Mouse (Mus musculus) left cerebral cortex, postnatal 10 days (tissue): ENCODE measurements around the gene Flvcr2. TPM values are rescaled to one million over a fixed set of nuclear protein-coding genes. Genes with fewer than 3 reads are reported as not detected.

Experiments
- DNase-seq, 2 experiments: peaks; one replicate each; pipeline ENCODE4 v3.0.0; 2021 to 2022; ENCODE audit warnings: low spot score in 2 of 2, mixed read lengths in 1 of 2; ENCODE audit errors: extremely low spot score in 1 of 2
- intact Hi-C: fragments of 180-260 bp; cut with DNase I; formaldehyde crosslinking; loops from one replicate; pipeline ENCODE4 v1.15.1; 2025
- total RNA-seq, 2 experiments: library from RNA; stranded (reverse); gene quantifications; 2 replicates each; pipeline ENCODE4 v1.2.3; 2021

Flvcr2 gene
- total RNA-seq, 2 experiments from 2014 or later, result 2.5 to 3.5 TPM

GRCm38 (mm10) chr12:85728181-85728580 lies 18.2 kb upstream of the Flvcr2 start:
- intact Hi-C loops, result loop anchor here (5.0 kb wide), 1 partner anchor 51 kb away; no protein-coding TSS in a partner anchor
- DNase-seq, result no peak

- DNase-seq, result peak in 1 of 2 experiments; percentile 62
- intact Hi-C loops, result loop anchor here (5.0 kb wide), 1 partner anchor 52 kb away; no protein-coding TSS in a partner anchor
Observed at GRCm38 (mm10) chr12:85729022-85729944, 17.1 kb upstream of the Flvcr2 start.

DNA sequence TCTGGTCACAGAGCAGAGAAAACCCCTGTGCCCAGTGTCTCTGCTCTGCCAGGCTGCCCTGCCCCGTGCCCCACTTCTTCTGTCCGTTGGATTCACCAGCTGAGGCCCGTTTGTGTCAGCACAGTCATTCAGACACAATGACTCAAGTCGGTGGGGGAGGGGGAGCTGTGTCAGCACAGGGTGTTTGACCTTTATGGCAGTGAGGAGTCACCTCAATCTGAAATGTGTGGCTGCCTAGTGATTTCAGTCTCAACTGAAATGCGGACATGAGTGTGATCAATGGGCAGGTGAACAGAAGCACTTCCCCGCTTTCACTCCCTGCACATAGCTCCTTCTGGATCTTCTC lies 16.4 kb upstream of the Flvcr2 start:
- peak in 1 of 2 experiments; percentile 33 for DNase-seq
- intact Hi-C loops, result loop anchor here (5.0 kb wide), 1 partner anchor 53 kb away; no protein-coding TSS in a partner anchor

DNA sequence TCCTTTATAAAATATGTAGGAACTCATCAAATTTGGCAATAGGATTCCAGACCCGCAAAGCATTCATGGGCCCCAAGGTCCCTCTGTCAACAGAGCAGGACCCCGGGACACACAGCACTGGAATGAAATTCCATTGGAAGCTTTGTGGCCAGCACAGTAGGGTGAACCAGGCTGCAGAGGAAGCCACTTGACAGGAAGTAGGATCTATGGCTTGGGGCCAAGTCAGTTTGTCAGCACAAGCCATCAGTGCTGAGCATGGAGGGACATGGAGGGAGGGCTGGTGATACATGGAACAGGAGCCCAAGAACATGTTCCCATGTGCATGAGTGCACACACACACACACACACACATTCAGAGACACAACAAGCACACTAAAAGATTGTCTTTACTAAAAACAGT lies 10.1 kb upstream of the Flvcr2 start:
- intact Hi-C loops, result no loop called here
- peak in 1 of 2 experiments; percentile 68 for DNase-seq

DNA sequence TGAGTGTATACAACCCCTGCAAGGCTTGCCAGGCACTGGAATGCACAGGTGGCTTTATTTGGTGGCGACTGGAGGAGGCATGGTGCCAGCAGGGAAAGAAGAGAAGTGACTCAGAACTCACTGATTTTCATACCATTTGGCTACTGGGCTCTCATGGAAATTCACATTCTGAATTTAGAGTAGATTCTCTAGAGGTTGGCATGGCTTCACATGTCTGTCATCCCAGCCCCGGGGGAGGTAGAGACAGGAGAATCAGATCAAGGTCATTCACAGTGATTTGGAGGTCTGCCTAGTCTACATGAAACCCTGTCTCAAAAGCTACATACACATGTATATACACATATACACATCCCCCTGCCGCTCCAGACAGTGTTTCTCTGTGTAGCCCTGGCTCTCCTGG lies 9.4 kb upstream of the Flvcr2 start:
- intact Hi-C loops, result no loop called here
- peak in 1 of 2 experiments; percentile 24 for DNase-seq

GRCm38 (mm10) chr12:85746696-85747219 lies 419 bp downstream of the Flvcr2 start:
- peak in 1 of 2 experiments; percentile 31 for DNase-seq
- intact Hi-C loops, result loop anchor here (5.0 to 10.0 kb wide), 3 partner anchors 51 to 328 kb away; partner anchors contain the start of gene Tgfb3

DNA sequence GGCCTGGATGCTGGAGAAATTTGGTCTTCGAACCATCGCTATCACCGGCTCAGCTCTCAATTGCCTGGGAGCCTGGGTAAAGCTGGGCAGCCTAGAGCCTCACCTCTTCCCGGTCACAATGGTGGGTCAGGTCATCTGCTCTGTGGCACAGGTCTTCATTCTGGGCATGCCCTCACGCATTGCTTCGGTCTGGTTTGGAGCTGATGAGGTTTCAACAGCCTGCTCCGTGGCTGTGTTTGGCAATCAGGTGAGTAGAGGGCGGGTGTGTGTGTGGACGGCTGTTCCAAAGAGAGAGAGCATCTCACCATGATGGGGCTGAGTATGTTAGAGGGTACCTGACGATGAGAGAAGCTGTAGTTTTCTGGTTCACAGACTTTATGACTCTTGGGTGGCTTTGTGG lies 1.0 kb downstream of the Flvcr2 start:
- no peak for DNase-seq
- intact Hi-C loops, result loop anchor here (5.0 to 10.0 kb wide), 3 partner anchors 50 to 327 kb away; partner anchors contain the start of gene Tgfb3

GRCm38 (mm10) chr12:85749861-85750260 lies 3.5 kb downstream of the Flvcr2 start:
- no peak for DNase-seq
- intact Hi-C loops, result loop anchor here (5.0 to 10.0 kb wide), 3 partner anchors 47 to 325 kb away; partner anchors contain the start of gene Tgfb3

GRCm38 (mm10) chr12:85752116-85752515 lies 5.8 kb downstream of the Flvcr2 start:
- no peak for DNase-seq
- intact Hi-C loops, result no loop called here

DNA sequence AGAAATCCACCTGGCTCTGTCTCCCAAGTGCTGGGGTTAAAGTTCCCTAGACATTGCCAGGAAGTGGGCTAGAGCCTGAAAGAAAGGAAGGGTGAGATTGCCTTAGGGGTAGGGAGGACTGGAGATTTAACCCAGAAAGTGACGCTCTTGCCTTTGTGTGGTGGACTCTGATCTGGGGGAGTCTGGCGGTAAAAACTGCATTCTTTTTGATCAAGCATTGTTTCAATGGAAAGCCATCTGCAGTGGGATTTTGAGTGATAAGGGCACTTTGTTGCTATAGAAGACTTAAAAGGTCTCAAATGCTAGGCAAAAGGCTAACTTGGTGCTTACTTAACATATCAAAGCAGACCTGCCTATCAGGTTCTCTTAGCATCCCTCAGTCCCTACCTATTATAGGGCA lies 6.9 kb downstream of the Flvcr2 start:
- intact Hi-C loops, result no loop called here
- no peak for DNase-seq

DNA sequence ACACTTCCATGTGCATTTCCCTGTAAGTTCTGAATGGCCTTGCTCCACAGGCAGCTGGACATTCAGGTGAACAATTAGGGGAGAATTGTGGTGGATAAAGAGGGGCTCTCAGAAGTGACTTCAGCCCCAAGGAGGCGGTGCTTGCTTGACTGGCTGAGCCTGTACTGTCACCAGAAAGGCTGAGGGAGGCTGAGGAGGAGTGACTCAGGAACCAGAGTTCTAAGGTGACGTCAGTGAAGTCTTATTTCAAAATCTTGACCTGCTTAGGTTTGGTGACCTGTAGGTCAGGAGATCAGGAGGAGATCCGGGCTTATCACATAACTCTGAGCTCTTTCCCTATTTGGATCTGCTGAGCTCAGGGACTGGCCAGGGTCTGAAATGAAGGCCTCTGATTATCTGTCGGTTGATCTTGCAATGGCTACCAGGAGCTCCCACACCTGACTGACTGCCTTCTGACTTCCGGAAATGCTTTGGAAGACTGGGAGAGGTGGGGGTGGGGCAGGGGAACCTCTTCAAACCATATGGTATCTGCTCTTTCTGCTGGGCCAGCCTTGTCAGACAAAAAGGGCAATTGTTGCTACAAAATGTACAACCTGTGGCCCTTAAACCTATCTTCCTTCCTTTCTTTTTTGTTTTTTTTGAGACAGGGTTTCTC lies 8.4 kb downstream of the Flvcr2 start:
- DNase-seq, result no peak
- intact Hi-C loops, result no loop called here

GRCm38 (mm10) chr12:85756455-85756854 lies 10.1 kb downstream of the Flvcr2 start:
- intact Hi-C loops, result no loop called here
- no peak for DNase-seq

DNA sequence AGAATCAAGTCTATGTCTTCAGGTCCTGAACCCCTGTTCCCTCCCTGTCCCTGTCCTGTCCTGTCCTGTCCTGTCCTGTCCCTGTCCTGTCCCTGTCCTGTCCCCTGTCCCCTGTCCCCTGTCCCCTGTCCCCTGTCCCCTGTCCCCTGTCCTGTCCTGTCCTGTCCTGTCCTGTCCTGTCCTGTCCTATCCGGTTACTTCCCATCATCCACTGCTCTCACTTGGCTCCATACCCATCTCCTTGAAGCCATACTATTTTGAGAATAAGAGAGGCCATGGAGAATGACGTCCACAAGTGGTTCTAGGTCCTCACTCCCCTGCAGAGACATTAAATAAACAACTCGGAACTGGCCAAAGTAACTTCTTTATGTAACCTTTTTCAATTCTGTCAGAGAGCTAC lies 10.7 kb downstream of the Flvcr2 start:
- DNase-seq, result no peak
- intact Hi-C loops, result no loop called here

DNA sequence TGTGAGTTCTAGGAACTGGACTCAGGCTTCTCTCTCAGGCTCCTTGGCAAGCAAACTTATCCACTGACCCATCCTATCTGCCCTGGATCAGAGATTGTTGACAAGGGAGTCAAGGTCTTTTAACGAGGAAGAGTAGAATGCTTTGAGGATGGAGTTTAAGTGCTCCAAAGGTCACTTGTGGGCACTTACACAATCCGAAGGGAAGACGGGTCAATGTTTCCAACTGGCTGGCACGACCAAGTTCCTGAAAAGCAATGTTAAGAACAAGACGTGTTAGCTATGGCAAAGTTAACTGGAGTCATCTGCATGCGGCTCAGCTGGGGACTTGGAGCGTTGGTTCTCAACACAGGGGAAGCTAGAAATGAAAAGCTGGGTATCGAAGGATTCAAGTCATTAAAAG lies 12.4 kb downstream of the Flvcr2 start:
- DNase-seq, result no peak
- intact Hi-C loops, result no loop called here

DNA sequence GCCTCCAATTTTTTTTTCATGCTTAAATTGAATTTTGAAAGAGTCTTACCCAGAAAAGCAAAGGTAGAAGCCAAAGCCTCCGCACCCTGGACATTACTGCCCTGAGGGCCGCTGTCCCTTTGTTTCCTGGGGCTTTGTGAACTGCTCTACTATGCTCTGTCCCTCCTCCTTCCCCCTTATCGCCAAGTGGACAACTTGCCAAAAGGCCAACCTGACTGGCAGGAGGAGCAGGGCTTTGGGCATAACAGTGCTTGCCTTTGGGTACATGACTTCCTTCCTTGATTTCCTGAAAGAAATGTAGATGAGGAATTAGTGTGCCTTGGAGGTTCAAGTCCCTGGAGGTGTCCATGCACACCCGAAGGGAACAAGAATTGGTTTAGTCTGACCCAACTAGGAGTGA lies 15.1 kb downstream of the Flvcr2 start:
- intact Hi-C loops, result no loop called here
- DNase-seq, result no peak

DNA sequence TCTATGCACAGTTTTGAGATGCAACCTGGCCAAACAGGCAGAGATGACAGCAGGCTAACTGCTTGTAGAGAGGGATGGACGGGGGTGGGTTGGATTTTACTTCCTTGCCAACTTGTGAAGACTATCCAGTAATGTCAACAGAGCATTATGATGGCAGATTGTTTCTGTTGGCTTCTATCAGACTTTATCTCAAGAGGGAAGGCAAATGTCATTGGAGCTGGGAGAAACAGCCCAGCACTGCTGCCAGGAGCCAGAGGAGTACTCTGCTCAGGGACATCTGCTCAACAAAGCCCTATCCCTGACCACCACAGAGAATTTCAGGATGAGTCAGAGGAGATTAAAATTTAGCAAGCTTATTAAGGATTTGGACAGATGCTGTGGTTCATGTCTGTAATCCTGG lies 18.3 kb downstream of the Flvcr2 start:
- DNase-seq, result no peak
- intact Hi-C loops, result no loop called here

DNA sequence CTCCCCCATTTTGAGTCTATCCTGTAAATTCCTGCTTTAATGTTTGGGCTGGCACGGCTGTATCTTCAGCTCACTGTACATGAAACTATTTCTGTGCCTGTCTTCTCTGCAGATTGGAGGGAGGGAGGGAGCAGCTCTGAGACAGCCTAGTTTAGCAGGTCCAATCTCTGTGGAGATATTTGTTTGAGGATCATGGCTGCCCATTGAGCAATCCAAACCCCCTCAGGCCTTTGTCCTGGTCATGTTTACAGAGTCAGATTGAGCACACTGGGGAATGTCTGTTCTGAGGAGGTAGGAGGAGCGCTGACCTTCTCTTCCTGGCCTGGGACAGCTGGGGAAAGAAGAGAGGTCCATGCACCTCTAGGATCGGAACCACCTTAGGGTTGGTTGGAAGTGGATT lies 19.9 kb downstream of the Flvcr2 start:
- intact Hi-C loops, result no loop called here

GRCm38 (mm10) chr12:85767750-85768149 lies 21.4 kb downstream of the Flvcr2 start:
- peak in 1 of 2 experiments; percentile 89 for DNase-seq
- intact Hi-C loops, result no loop called here

More for the DNA sequence above, 19.9 kb downstream of the Flvcr2 start:
- peak in 1 of 2 experiments; percentile 31 for DNase-seq

GRCm38 (mm10) chr12:85771356-85771755 lies 25.0 kb downstream of the Flvcr2 start:
- peak in 1 of 2 experiments; percentile 42 for DNase-seq
- intact Hi-C loops, result no loop called here
